Mouse (Mus musculus): Measurements from ENCODE around the gene Nrip1.

DNA sequence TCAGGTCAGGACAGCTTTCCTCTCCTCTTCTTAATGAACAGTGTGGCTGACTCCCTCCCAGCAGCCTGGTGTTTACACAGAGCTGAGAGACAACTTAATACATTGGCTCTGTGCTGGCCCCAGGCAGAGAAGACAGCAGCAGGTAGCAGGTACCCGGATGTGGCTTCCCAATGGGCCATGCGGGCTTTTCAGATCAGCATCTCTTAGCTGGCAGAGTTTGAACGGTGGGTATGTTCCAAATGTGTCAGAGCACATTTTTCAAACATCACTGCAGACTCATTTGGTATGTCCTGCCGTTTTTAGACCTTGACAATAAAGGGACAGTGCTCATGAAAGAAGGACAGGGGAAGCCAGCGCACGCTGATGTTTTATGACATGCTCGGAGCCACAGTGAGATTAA is 98.5 kb downstream of the Nrip1 start:
- TF ChIP-seq CTCF (IDR thresholded peaks at IDR 0.05; ENCODE audit: low read depth, low read length) (no peak), GATA1 (IDR thresholded peaks at IDR 0.05; ENCODE audit: borderline replicate concordance, low read length) (no peak)
